Mouse (Mus musculus): ENCODE measurements around the gene Calm5. TPM values are rescaled to one million over a fixed set of nuclear protein-coding genes. Genes with fewer than 3 reads are reported as not detected.
"Not testable (repeated sequence)": the region's sequence is repeated elsewhere in the genome, so short reads cannot be mapped to it uniquely, and the experiment has no call there.

Gene Calm5
- polyA plus RNA-seq (2012; rRNA removed): not detected in 2 replicates
- polyA plus RNA-seq (2014; fragmentation: Nextera tagmentation; extraction: Ambion mirVana): 0.47 and 0.94 TPM in 2 replicates

DNA sequence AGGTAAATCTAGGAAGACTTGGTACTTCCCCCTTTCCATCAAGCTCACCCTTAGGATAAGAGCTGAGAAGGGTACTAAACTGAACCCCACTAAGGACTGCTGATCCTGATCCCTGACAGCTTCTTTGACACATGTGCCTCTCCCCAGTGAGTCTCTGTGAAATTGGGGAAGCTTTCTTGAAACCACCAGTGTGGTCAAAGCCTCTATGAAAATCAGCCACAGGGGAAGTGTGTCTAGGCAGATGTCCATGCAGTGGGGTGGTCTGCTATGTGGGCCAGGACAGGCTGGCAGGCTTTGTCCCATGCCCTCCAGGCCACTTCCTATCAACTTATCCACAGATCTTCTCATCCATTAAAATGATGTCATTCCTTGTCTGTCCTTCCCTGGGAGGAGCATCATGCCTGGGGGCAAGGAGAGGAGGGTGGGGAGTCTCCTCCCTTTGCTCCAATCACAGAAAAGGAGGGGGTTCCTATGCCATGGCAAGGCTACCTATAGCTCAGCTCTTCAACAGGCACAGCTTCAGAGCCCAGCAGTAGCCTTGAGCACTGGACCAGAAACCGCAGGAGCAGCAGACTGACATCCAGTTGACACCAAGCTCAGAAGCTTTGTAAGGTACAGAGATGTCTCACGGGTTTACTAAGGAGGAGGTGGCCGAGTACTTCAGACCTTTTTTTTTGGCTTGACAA is at the start of gene Calm5:
TSS of gene Calm5 (plus strand) at position 526 of the 686 bp plus-strand sequence.
- WGBS: 90% methylated on average over 3 of the region's 3 CpGs
- not testable (repeated sequence) for H3K27me3 ChIP-seq (ENCODE audit: control insufficient read depth, insufficient read depth, low read length); H3K4me2 ChIP-seq (replicated peaks; ENCODE audit: low read depth, low read length, severe bottlenecking); H3K4me3 ChIP-seq (replicated peaks; ENCODE audit: low read length); H3K4me1 ChIP-seq (ENCODE audit: control insufficient read depth, insufficient read depth, low read length); H3K9me3 ChIP-seq (ENCODE audit: control insufficient read depth, low read length); H3K9ac ChIP-seq (ENCODE audit: low read depth, low read length, severe bottlenecking); ATAC-seq (ENCODE audit: low FRiP score, low read depth); H3K27ac ChIP-seq (replicated peaks; ENCODE audit: low read depth, low read length); H3K36me3 ChIP-seq (ENCODE audit: control insufficient read depth, insufficient read depth, low read length); DNase-seq (ENCODE audit: low spot score)

DNA sequence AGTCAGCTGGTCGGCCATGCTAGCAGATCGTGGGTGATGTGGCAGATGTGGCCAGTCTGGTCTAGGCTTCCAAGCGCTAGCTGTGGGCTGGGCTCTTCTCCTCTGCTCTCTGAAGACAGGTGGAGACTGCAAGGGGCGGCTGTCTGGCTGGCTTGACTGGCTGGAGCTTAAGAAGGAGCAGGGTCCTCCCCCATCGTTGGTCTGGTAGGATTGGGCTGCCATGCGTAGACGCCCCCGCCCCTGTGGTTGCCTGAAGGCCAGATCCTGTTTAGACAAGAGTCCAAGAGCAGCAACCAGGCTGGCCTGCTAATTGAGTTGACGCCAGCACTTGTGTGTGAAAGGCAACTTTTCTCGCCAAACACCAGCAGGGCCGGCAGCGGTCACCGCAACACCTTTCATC is 49.8 kb upstream of the Calm5 start, which contains the start of gene Calml3:
TSS of gene Calml3 (minus strand) at position 131 of the 400 bp plus-strand sequence.
- Histone ChIP-seq H3K36me3 (ENCODE audit: control insufficient read depth, insufficient read depth, low read length) (no peaks in the 10 kb centered on the region), H3K4me3 (replicated peaks; ENCODE audit: low read length) (no peak within 1 kb of the TSS), H3K9ac (ENCODE audit: low read depth, low read length, severe bottlenecking) (no peak within 1 kb of the TSS), H3K4me2 (replicated peaks; ENCODE audit: low read depth, low read length, severe bottlenecking) (no peak within 1 kb of the TSS), H3K27ac (replicated peaks; ENCODE audit: low read depth, low read length) (no peak within 1 kb of the TSS), H3K27me3 (ENCODE audit: control insufficient read depth, insufficient read depth, low read length) (no peaks in the 10 kb centered on the region), H3K9me3 (ENCODE audit: control insufficient read depth, low read length) (no peaks in the 10 kb centered on the region), H3K4me1 (ENCODE audit: control insufficient read depth, insufficient read depth, low read length) (peaks cover 19% of the 10 kb centered on the region; the same call in 1 of the 2 replicates)
- ATAC-seq (ENCODE audit: low FRiP score, low read depth): no peak
- no peak for TF ChIP-seq POLR2A (IDR thresholded peaks at IDR 0.05; ENCODE audit: borderline replicate concordance, extremely low read depth, insufficient read depth, insufficient read length)
- 66% methylated on average over 13 of the region's 13 CpGs for WGBS
- no peak for DNase-seq (ENCODE audit: low spot score)

DNA sequence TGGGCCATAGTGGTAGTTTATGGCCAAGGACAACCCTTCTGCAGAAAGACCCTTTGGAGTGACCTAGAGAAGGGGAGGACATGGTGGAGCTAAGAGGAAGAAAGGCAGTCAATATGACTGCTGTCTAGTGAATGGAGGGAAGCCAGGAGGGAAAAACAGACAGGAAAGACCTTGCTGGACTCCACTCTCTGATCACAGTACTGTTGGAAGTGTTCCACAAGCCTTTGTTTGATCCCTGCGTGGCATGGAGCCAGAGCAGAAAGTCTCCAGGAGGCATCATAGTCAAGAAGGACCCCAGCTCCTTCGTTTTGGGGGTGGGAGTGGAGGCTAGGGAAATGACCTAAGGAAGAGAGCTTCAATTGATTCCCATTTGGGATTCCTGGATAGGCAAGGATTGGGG is 48.8 kb upstream of the Calm5 start:
- WGBS: 56% methylated on average over 2 of the region's 2 CpGs
- Histone ChIP-seq H3K27ac (replicated peaks; ENCODE audit: low read depth, low read length) (no peak overlapping the region), H3K4me1 (ENCODE audit: control insufficient read depth, insufficient read depth, low read length) (peaks cover 13% of the 10 kb centered on the region; the same call in 1 of the 2 replicates), H3K36me3 (ENCODE audit: control insufficient read depth, insufficient read depth, low read length) (no peaks in the 10 kb centered on the region), H3K4me2 (replicated peaks; ENCODE audit: low read depth, low read length, severe bottlenecking) (no peak overlapping the region), H3K4me3 (replicated peaks; ENCODE audit: low read length) (no peak overlapping the region), H3K27me3 (ENCODE audit: control insufficient read depth, insufficient read depth, low read length) (no peaks in the 10 kb centered on the region), H3K9me3 (ENCODE audit: control insufficient read depth, low read length) (no peaks in the 10 kb centered on the region), H3K9ac (ENCODE audit: low read depth, low read length, severe bottlenecking) (no peak overlapping the region)
- TF ChIP-seq POLR2A (IDR thresholded peaks at IDR 0.05; ENCODE audit: borderline replicate concordance, extremely low read depth, insufficient read depth, insufficient read length): no peak
- no peak for ATAC-seq (ENCODE audit: low FRiP score, low read depth)
- no peak for DNase-seq (ENCODE audit: low spot score)

DNA sequence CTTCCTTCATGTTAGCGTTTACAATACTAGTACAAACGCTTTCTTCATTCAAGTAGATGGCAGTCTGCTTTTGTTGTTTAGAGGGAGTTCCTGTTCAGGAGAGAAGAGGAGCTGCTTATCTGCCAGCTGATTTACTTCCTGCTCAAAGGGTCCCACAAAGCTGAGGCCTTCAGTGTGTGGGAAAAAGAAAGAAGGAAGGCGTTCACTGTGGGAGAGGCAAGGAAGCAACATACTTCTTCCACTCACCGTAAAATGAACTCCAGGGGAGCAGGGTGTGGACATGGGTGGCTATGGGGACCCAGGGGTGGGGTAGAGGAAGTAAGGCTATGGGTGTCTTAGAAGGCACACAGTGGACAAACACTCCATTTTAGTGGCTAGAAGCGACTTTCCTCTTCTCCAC is 48.3 kb upstream of the Calm5 start:
- H3K27ac ChIP-seq (replicated peaks; ENCODE audit: low read depth, low read length): no peak overlapping the region
- H3K4me1 ChIP-seq (ENCODE audit: control insufficient read depth, insufficient read depth, low read length): peaks cover 13% of the 10 kb centered on the region; the same call in 1 of the 2 replicates
- DNase-seq (ENCODE audit: low spot score): no peak
- H3K9me3 ChIP-seq (ENCODE audit: control insufficient read depth, low read length): no peaks in the 10 kb centered on the region
- no peak overlapping the region for H3K4me3 ChIP-seq (replicated peaks; ENCODE audit: low read length)
- 79% methylated on average over 5 of the region's 5 CpGs for WGBS
- H3K27me3 ChIP-seq (ENCODE audit: control insufficient read depth, insufficient read depth, low read length): no peaks in the 10 kb centered on the region
- H3K4me2 ChIP-seq (replicated peaks; ENCODE audit: low read depth, low read length, severe bottlenecking): no peak overlapping the region
- no peak overlapping the region for H3K9ac ChIP-seq (ENCODE audit: low read depth, low read length, severe bottlenecking)
- H3K36me3 ChIP-seq (ENCODE audit: control insufficient read depth, insufficient read depth, low read length): no peaks in the 10 kb centered on the region
- TF ChIP-seq POLR2A (IDR thresholded peaks at IDR 0.05; ENCODE audit: borderline replicate concordance, extremely low read depth, insufficient read depth, insufficient read length): no peak
- ATAC-seq (ENCODE audit: low FRiP score, low read depth): no peak

DNA sequence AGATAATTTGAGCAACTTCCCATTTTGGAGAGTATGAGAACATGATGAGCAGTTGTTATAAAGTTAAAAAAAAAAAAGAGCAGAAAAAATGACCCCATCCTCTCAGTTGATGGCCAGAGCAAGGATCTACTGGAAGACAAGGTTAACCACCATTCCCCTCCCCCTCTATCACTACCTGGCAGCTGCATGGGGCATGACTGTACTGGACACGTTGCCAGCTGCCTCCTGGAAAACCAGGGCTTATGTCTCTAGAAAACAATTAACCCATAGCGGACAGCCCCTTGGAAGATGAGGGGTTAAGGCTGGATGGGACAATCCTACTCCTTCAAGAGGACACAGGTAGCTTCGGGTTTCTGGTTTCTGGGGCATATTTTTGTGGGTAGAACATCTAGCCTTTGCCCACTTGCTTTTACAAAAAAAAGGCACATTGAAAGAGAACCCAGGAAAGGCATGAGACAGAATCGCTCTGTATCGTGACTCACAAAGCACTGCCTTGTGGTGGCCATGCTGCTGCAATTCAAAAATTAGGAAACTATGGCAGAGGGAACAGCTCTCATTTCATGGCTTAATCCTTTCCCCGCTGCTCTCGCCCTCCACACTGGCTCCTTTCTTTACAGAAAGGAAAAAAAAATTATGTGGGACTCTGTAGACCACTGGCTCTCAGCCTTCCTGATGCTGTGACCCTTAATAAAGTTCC is 46.7 kb upstream of the Calm5 start:
- peak; percentile 29 for DNase-seq (ENCODE audit: low spot score)
- Histone ChIP-seq H3K4me3 (replicated peaks; ENCODE audit: low read length) (no peak overlapping the region), H3K9ac (ENCODE audit: low read depth, low read length, severe bottlenecking) (no peak overlapping the region), H3K9me3 (ENCODE audit: control insufficient read depth, low read length) (no peaks in the 10 kb centered on the region), H3K36me3 (ENCODE audit: control insufficient read depth, insufficient read depth, low read length) (no peaks in the 10 kb centered on the region), H3K27me3 (ENCODE audit: control insufficient read depth, insufficient read depth, low read length) (no peaks in the 10 kb centered on the region), H3K27ac (replicated peaks; ENCODE audit: low read depth, low read length) (peak overlapping the region; percentile 70), H3K4me2 (replicated peaks; ENCODE audit: low read depth, low read length, severe bottlenecking) (no peak overlapping the region), H3K4me1 (ENCODE audit: control insufficient read depth, insufficient read depth, low read length) (peaks cover 11% of the 10 kb centered on the region; the same call in 1 of the 2 replicates)
- no peak for TF ChIP-seq POLR2A (IDR thresholded peaks at IDR 0.05; ENCODE audit: borderline replicate concordance, extremely low read depth, insufficient read depth, insufficient read length)
- WGBS: 63% methylated on average over 7 of the region's 7 CpGs
- peak; percentile 78; the same call in 1 of the 2 replicates for ATAC-seq (ENCODE audit: low FRiP score, low read depth)
